In the genomic region with DNA sequence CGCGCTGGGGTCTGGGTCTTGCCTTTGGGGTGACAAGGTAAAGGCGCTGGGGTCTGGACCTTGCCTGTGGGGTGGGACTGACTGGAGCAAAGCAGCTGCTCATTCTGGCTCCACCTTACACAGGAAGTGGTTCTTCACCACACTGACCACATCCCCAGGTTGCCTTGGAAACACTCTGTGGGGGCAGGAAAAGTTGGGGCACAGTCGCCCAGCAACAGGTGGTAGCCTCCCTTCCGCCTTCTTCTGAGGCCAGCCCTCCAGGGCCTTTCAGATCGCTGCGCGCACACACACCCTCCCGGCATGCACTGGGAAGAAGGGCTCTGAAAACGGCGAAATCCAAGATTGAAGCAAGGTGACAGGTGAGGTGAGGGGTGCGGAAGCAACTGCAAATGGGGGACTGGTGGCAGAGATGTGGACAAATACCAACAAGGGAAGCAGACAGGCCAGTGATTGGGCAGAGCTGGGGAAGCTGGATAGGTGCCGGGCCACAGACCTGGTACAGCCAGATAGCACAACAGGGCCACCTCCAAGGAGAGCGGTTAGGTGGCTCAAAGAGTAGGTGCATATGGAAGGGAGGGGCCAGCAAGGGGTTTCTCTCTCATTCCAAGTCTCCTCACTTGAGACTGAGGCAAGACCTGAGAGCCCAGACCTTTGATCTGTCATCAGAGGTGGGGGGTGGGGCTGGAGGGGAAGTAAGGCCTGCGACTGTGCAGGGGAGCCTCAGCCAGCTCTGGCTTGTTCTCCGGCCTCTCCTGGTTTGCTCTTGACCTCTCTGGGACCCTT, we compare ENCODE assay signal across 8 mouse cellular contexts. TPM values are rescaled to one million over a fixed set of nuclear protein-coding genes. Genes with fewer than 3 reads are reported as not detected.
DNase-seq lines count a peak whose midpoint lies in the region; ATAC-seq and TF ChIP-seq lines count a peak whose summit lies in the region.

A gene (plus strand): TSS at position 246 of the 783 bp plus-strand sequence.

- peak; percentile 71 for TF ChIP-seq EP300 in liver, embryonic 14.5 days (IDR thresholded peaks at IDR 0.05; ENCODE audit: low read depth)

- H3K4me3 ChIP-seq in embryonic facial prominence, embryonic 10.5 days, result peak within 1 kb of the TSS; percentile 33; the same call in 1 of the 2 replicates
- H3K4me3 ChIP-seq in hindbrain, embryonic 15.5 days, result no peak within 1 kb of the TSS
- H3K4me3 ChIP-seq in liver, embryonic 14.5 days (ENCODE audit: insufficient read depth in 1 of 2, low read depth in 2 of 2, low read length in 2 of 2), result peak within 1 kb of the TSS; percentile 57 to 74
- no peak within 1 kb of the TSS for H3K4me3 ChIP-seq in left cerebral cortex, adult 2 months

- H3K9ac ChIP-seq in hindbrain, embryonic 15.5 days, result no peak within 1 kb of the TSS
- peak within 1 kb of the TSS; percentile 76 for H3K9ac ChIP-seq in liver, embryonic 14.5 days (replicated peaks)

- WGBS in embryonic facial prominence, embryonic 10.5 days, result 70% methylated on average over 16 of the region's 16 CpGs
- WGBS in hindbrain, embryonic 15.5 days, result 72% methylated on average over 16 of the region's 16 CpGs
- WGBS in liver, embryonic 14.5 days (ENCODE audit: insufficient replicate concordance), result 11% methylated on average over 16 of the region's 16 CpGs

- no peaks in the 10 kb centered on the region for H3K36me3 ChIP-seq in embryonic facial prominence, embryonic 10.5 days (replicated peaks)
- no peaks in the 10 kb centered on the region for H3K36me3 ChIP-seq in hindbrain, embryonic 15.5 days
- H3K36me3 ChIP-seq in liver, embryonic 14.5 days (replicated peaks; ENCODE audit: control insufficient read depth, insufficient read depth, low read depth), result no peaks in the 10 kb centered on the region; the same call in 1 of the 2 replicates

- H3K9me3 ChIP-seq in embryonic facial prominence, embryonic 10.5 days, result no peaks in the 10 kb centered on the region
- H3K9me3 ChIP-seq in hindbrain, embryonic 15.5 days, result no peaks in the 10 kb centered on the region
- H3K9me3 ChIP-seq in liver, embryonic 14.5 days (ENCODE audit: control insufficient read depth, low read length), result no peaks in the 10 kb centered on the region

- DNase-seq in urinary bladder, postnatal 14 days (ENCODE audit: low spot score), result peak; percentile 20
- no peak for DNase-seq in urinary bladder, adult 2 months (ENCODE audit: low spot score)
- peak; percentile 26 for DNase-seq in embryonic facial prominence, embryonic 10.5 days (ENCODE audit: low spot score)
- peak; percentile 72 to 83 (median 75) for DNase-seq in liver, embryonic 14.5 days (ENCODE audit: low read depth in 3 of 3, low spot score in 3 of 3)
- peak; percentile 80 for DNase-seq in skeletal muscle tissue, adult 2 months (ENCODE audit: low read depth, low spot score)
- no peak for DNase-seq in left cerebral cortex, postnatal 36 days (ENCODE audit: low spot score in 2 of 2)
- no peak for DNase-seq in left cerebral cortex, adult 2 months (ENCODE audit: extremely low spot score in 1 of 2, low spot score in 2 of 2)

- intact Hi-C loops in left cerebral cortex, postnatal 36 days (cut with DNase I), result no loop called here
- intact Hi-C loops in left cerebral cortex, adult 2 months (cut with DNase I), result loop anchor here (5.0 kb wide), 1 partner anchor 34 kb away; no protein-coding TSS in a partner anchor

- 0 out of 2 replicates have a peak within 1 kb of the TSS, but pooled peaks have one; percentile 9 for H3K4me2 ChIP-seq in hindbrain, embryonic 15.5 days
- peak within 1 kb of the TSS; percentile 59 for H3K4me2 ChIP-seq in liver, embryonic 14.5 days (ENCODE audit: low read depth)

- TF ChIP-seq CTCF in liver, embryonic 14.5 days (IDR thresholded peaks at IDR 0.05; ENCODE audit: low read depth), result no peak
- TF ChIP-seq CTCF in left cerebral cortex, adult 2 months (IDR thresholded peaks at IDR 0.05), result no peak

- peaks cover 39% of the 10 kb centered on the region for H3K4me1 ChIP-seq in embryonic facial prominence, embryonic 10.5 days
- H3K4me1 ChIP-seq in hindbrain, embryonic 15.5 days (replicated peaks), result peaks cover 4% of the 10 kb centered on the region; the same call in 1 of the 2 replicates
- peaks cover 17 to 38% of the 10 kb centered on the region in 2 experiments for H3K4me1 ChIP-seq in liver, embryonic 14.5 days (replicated peaks; ENCODE audit: control insufficient read depth in 2 of 2, insufficient read depth in 2 of 2, low read length in 1 of 2)

- ATAC-seq in hindbrain, embryonic 15.5 days (ENCODE audit: low FRiP score, low read depth), result no peak
- peak; percentile 87 for ATAC-seq in liver, embryonic 14.5 days (ENCODE audit: insufficient read depth)

- peaks cover 10% of the 10 kb centered on the region; the same call in 1 of the 2 replicates for H3K27me3 ChIP-seq in embryonic facial prominence, embryonic 10.5 days (replicated peaks; ENCODE audit: low read depth, poor library complexity, severe bottlenecking)
- no peaks in the 10 kb centered on the region for H3K27me3 ChIP-seq in hindbrain, embryonic 15.5 days
- H3K27me3 ChIP-seq in liver, embryonic 14.5 days (ENCODE audit: control insufficient read depth, insufficient read depth, low read length), result no peaks in the 10 kb centered on the region

- H3K27ac ChIP-seq in embryonic facial prominence, embryonic 10.5 days (replicated peaks), result peak within 1 kb of the TSS; percentile 71
- no peak within 1 kb of the TSS for H3K27ac ChIP-seq in hindbrain, embryonic 15.5 days (replicated peaks)
- H3K27ac ChIP-seq in liver, embryonic 14.5 days, result peak within 1 kb of the TSS; percentile 21
- H3K27ac ChIP-seq in left cerebral cortex, adult 2 months, result no peak within 1 kb of the TSS

RNA-seq across cellular contexts. Expression of the gene that starts here (rescaled TPM):
- 4.4 and 6.0 TPM in 2 replicates for polyA plus RNA-seq in urinary bladder, adult 2 months (2012; rRNA removed)
- polyA plus RNA-seq in embryonic facial prominence, embryonic 10.5 days (2016; fragmentation: Nextera tagmentation; extraction: Ambion mirVana), result 0.54 and 1.4 TPM in 2 replicates
- 2.0 and 3.3 TPM in 2 replicates for polyA plus RNA-seq in hindbrain, embryonic 15.5 days (2015; fragmentation: Nextera tagmentation; extraction: Ambion mirVana)
- 5.3 and 6.4 TPM in 2 replicates for polyA plus RNA-seq in liver, embryonic 14.5 days (2012; rRNA removed)
- polyA plus RNA-seq in liver, embryonic 14.5 days (2014; fragmentation: Nextera tagmentation; extraction: Ambion mirVana), result 7.6 and 8.5 TPM in 2 replicates
- 1 to 10 TPM; 1.1 to 1.3 TPM for total RNA-seq in left cerebral cortex, postnatal 36 days (2021)
- 1 to 10 TPM; 1.2 TPM for total RNA-seq in left cerebral cortex, adult 2 months (2021)

Comparison
In these comparisons a context has a peak if more than half of its experiments do, and no peak if none do; other contexts are left out.
1. DNase-seq: peak in urinary bladder, postnatal 14 days (single experiment), embryonic facial prominence, embryonic 10.5 days (single experiment), liver, embryonic 14.5 days (3 of 3) and skeletal muscle tissue, adult 2 months (single experiment); none in urinary bladder, adult 2 months (single experiment), left cerebral cortex, postnatal 36 days (0 of 2) and left cerebral cortex, adult 2 months (0 of 2).
2. H3K27ac ChIP-seq: peak in embryonic facial prominence, embryonic 10.5 days (single experiment) and liver, embryonic 14.5 days (single experiment); none in hindbrain, embryonic 15.5 days (single experiment) and left cerebral cortex, adult 2 months (single experiment).
3. H3K4me3 ChIP-seq: peak in embryonic facial prominence, embryonic 10.5 days (single experiment) and liver, embryonic 14.5 days (2 of 2); none in hindbrain, embryonic 15.5 days (single experiment) and left cerebral cortex, adult 2 months (single experiment).